Mouse (Mus musculus) frontal cortex, adult 2 months (tissue): ENCODE data around the gene Gpm6b. TPM values are rescaled to one million over a fixed set of nuclear protein-coding genes. Genes with fewer than 3 reads are reported as not detected.

ENCODE experiments used
- DNase-seq, 2 experiments: peaks; one replicate each; pipeline ENCODE4 v3.0.0; 2022; ENCODE audit warnings: low spot score in 1 of 2; ENCODE audit errors: extremely low spot score in 1 of 2
- polyA plus RNA-seq: library from polyadenylated mRNA; depleted of rRNA; stranded (reverse); fragments of >200 nt; gene quantifications from 2 replicates; pipeline ENCODE4 v1.2.3, GENCODE M21; 2012; rRNA removed

The Gpm6b gene
- polyA plus RNA-seq, 1 experiment = 615 TPM

GRCm38 (mm10) chrX:166351790-166352189 is 113.1 kb downstream of the Gpm6b start:
- DNase-seq = peak in 1 of 2 experiments; percentile 84

- DNase-seq = no peak
These were observed 114.7 kb downstream of the Gpm6b start for GRCm38 (mm10) chrX:166353412-166353811.

DNA sequence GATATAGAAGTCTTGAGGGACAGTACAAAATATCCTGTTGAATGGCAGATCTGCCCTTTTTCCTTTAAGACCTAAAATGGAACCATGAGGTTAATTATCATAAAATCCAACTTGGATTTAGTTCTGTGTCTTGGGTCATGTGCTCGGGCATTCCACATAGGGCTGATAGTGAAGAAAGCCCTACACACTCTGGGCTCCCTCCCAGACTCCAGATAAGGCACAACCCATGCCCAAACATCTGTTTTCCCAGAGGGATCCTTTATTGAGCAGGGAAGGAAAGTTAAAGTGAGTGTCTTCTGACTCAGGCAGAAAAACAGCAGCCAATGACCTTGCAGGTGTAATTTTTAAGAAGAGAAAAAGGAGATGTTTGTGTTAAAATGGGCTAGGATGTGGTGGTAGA is 116.2 kb downstream of the Gpm6b start:
- no peak for DNase-seq

- DNase-seq = no peak
These were observed 117.6 kb downstream of the Gpm6b start for GRCm38 (mm10) chrX:166356276-166356675.

DNA sequence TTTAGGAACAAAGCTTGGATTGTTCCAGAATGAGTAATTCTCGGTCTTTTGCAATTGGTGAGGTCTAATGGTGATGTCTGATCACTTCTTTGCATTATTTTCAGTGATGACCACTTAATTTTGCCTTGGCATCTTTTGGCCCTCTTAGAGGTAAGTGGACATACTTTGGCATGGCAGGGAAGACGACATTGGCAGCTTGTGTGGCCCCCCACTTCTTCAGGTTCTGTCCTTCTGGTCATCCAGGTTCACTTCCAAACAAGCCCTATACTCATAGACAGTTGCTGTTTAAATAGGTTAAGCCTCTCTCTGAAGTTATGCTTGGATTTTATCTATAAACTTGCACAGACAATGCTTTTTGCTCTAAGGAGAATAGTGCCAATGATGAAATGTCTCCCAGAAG is 120.2 kb downstream of the Gpm6b start:
- DNase-seq = no peak

GRCm38 (mm10) chrX:166359927-166360440 is 121.3 kb downstream of the Gpm6b start:
- no peak for DNase-seq

DNA sequence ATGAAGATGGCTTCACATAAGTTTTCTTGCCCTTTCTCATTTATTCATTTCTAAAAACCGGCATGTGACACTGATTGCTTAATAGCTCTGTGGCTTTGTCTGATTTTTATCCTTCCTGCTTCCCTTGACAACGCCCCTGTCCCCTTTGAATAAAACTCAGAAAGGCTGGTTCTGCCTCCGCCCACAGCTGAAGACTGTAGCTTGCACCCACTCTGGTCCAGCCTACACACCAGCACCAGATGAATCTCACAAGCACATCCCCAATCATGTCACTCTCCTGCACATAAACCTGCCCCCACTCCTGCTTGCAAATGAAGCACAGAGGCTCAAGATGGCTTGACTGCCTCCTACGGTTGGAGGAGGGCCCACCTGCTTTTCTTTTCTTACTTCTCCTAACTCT is 121.7 kb downstream of the Gpm6b start:
- peak; percentile 65 to 71 for DNase-seq

DNA sequence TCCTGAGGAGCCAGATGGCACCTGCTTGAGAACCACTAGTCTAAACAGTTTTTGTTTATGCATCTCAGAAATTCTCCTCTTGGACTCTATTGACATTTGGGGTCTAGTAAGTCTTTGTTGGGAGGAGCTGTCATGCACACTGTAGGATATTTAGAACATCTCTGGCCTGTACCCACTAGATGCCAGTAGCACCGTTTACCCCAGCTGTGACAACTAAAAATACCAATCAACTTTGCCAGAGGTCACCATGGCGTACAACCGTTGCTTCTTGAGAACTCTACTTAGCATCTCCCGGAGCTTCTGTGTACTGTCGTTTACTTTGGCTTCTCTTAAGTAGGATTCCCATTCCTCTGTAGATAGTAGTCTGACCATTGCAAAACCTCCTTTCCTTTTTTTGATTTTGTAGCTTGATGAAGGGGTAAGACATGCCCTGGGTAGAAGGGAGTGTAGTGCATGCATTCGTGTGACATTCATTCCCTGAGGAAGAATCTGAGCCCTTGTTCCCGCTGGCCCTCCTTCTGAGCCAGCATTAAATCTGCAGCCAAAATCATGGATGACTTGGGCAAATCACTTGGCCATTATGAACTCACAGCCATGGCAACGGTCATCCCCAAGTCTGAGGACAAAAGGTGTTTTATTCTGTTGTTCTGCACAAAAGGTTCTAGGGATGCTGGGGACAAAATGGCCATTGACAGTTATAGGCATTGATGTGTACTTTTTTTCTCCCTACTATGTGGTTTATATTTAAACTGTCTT is 126.9 kb downstream of the Gpm6b start:
- no peak for DNase-seq

GRCm38 (mm10) chrX:166376681-166377328 is 138.1 kb downstream of the Gpm6b start:
- no peak for DNase-seq

DNA sequence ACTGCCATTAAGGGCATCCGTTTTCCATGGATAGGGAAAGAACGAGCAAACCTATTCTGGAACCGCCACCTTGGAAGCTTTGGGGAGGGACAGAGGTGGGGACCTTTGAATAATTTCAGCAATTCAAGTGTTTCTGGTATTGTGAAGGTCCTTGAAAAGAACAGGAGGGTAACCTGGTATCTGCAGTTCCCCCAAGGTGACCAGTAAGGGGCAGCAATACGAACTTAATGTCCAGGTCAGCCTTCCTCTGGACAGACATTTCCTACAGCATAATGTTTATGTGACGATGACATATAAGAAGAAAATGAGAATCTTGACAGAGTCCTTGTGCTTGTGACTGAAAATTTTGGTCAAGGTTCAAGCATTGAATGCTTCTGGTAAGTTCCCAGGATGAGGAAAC is 139.9 kb downstream of the Gpm6b start:
- no peak for DNase-seq

DNA sequence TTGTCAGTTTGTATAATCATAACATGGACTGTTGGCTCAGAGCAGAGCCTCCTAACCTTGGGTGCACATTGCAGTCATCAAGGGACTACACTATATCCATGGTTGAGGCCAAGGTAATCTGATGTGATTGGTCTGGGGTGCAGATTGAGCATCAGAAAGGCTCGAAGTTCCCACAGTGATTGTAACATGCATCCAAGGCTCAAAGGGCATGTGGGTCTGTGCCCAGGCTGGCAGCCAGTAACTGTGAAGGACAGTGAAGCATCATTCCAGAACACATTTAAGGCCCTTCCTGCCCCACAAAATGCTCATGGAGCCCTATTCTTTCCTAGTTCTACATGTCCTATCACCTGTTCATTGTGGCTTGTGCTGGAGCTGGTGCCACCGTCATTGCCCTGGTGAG is 144.9 kb downstream of the Gpm6b start:
- no peak for DNase-seq

GRCm38 (mm10) chrX:166384935-166385334 is 146.2 kb downstream of the Gpm6b start:
- no peak for DNase-seq

- DNase-seq = no peak
These were observed 147.9 kb downstream of the Gpm6b start for GRCm38 (mm10) chrX:166386656-166387055.

DNA sequence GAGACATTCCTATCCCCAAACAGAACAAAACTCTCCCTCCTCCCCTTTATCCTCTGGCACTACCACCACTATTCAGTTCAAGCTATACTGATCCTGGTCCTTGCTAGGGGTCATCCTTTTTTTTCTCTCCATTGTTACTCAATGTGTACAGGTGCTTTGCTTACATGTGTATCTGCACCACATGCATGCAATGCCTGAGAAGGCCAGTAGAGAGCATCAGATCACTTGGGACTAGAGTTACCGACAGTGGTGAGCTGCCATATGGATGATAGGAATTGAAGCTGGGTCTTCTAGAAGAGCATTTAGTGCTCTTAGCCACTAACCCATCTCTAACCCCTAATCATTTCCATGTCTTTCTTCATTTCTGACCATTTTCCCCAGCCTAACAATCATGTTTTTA is 155.0 kb downstream of the Gpm6b start:
- no peak for DNase-seq

GRCm38 (mm10) chrX:166407865-166408264 is 169.2 kb downstream of the Gpm6b start:
- DNase-seq = no peak

- no peak for DNase-seq
These were observed 177.5 kb downstream of the Gpm6b start for GRCm38 (mm10) chrX:166416196-166416595.

DNA sequence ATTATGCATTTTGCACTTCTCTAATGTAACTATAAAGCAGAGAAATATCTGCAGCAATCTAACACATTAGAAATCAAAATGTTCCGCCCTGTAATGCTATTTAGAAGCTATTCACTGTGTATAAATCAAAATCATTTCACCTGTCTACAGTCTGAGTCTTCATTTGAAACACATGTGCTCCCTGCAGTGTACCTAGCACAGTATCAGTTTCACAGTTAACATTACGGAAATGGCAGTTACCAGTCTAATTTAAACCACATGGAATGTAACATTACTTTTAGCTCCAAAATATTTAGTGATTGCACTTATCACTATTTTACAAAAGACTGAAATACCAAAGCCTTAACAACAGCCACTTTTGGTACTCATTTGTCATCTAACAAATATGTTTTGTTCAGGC is 196.1 kb downstream of the Gpm6b start:
- no peak for DNase-seq

Other genes with a start within 250 kb of the Gpm6b start
- gene Gemin8, start 68.5 kb upstream of the Gpm6b start, polyA plus RNA-seq = 15.6 and 16.4 TPM in 2 replicates
- 45.2 and 49.6 TPM in 2 replicates for gene Trappc2, start 201.7 kb downstream of the Gpm6b start, polyA plus RNA-seq
- gene Ofd1, start 201.8 kb downstream of the Gpm6b start, polyA plus RNA-seq = 4.8 and 6.0 TPM in 2 replicates
- gene Rab9, start 241.0 kb downstream of the Gpm6b start, polyA plus RNA-seq = 32.8 and 35.5 TPM in 2 replicates